Mouse (Mus musculus) thymus, adult 18-20 months (tissue): ENCODE data around the gene Atp5c1.

Experiments used
- DNase-seq, 2 experiments: peaks; one replicate each; pipeline ENCODE4 v3.0.0; 2022; ENCODE audit warnings: mixed read lengths in 2 of 2

The Atp5c1 gene

DNA sequence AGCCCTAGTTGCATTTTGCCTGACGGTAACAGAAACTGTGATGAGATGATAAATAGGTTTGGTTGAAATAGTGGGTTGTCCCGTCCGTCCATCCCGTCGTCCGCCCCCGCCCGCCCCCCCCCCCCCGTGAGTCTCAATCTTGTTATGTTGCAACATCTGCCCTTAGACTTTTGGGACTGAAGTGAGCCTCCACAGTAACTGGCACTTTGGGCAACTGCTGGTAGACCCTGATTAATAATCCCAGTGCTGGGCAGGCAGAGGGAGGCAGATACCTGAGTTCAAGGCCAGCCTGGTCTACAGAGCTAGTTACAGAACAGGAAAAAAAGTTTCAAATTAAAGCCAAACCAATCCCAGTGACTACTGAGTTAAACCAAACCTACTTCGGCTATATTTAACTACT, 30.9 kb downstream of the Atp5c1 start:
- no peak for DNase-seq

DNA sequence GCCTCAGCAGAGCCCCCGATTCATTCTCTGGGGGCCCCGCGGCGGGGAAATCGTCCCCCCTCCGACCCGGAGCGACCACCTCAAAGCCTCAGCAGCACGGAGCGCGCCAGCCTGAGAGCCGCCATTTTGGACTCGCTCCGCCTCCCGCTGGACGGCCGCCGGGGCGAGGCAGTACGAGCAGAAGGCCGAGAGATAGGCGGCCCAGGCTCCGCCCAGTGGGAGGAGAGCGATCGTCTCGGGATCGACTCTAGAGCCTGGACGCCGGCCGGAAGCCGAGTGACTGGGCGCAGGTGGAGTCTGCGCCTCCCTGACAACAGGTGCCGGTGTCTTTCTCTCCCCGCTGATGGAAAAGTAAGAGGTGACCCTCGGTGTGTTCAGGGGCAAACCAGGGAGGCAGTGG, 31.8 kb downstream of the Atp5c1 start, which contains the start of gene Taf3:
Taf3 (minus strand) TSS at position 136 of the 400 bp plus-strand sequence.
- peak; percentile 88 to 89 for DNase-seq

DNA sequence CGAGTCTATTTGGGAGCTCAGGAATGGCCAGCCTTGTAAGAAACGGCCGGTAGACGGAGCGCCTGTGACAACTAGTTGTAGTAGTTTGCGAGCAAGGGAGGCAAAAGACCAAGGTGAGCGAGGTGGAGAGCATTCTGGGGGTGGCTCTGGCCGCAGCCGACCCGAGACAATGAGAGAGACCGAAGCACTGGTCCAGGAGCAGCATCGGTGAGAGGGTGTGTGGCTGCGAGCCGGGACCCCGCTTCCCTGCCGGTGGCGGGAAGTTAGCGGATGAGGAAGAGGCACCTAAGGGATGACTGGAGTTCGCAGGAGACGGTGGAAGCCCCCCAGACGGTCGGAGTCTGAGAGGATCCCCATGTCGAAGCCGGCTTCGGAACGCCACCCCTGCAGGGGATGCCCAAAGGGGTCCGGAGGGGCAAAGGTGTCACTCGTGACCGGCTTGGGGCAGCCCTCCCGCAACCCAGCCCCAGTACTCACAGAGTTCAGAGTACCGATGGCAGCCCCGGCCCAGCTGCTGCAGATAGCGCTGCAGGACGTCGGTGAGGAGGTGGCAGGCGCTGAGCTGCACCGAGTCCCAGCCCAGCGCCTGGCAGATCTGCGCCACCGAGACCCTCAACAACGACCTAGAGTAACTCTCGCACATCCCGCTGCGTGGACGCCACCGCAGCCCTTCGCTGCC, 32.4 kb downstream of the Atp5c1 start:
- peak in 1 of 2 experiments; percentile 34 for DNase-seq

DNA sequence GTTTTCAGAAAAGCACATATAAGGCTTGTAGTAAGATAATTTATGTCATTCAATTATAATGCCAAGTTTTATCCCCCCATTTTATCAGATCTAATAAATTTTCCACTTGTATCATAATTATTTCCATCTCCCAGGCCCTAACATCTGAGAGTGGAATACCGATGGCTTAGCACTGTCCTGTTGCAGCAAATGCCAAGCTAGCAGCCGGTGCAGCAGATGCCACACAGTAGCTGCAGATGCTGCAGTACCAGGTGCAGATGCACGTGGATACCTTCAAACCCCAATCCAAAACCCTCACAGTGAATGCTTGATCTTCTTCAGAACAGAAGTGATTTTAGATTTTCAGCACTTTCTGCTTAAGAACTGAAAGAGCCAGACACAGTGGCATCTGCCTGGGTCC, 45.3 kb downstream of the Atp5c1 start:
- no peak for DNase-seq

DNA sequence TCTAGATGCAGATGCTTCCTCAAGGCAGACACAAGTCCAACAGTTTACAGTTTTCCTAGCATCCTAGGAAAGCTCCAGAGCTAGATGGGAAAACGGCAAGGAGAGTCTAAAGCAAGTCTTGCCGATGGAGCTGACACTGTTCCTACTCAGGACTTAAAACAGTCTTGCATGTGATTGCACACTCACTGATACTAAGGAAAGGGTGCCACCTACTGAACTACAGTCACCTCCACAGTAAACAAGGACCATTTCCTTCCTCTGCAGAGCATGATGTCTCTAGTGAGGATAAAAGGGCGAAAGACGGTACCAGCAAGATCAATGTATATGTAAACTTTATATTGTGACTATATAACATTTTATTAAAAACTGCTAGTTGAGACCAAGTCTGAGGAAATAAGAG, 46.6 kb downstream of the Atp5c1 start:
- DNase-seq: no peak

DNA sequence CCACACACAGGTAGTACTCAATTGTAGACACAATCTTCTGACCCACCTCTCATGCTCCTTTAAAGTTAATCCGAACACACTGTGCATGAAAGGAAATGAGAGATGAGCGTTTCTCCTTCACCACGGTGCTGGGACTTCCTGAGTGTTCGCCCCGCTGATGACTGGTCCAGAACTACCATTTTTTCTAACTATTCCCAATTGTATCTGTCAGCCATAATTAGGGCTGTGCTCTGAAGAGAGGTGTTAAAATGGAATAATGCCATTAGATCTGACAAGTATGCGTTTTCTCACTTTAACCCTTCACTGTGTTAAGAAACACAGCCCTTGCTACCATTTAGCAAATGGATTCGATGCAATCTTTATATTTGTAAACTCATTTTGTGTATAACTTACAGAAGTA, 50.6 kb downstream of the Atp5c1 start:
- DNase-seq: no peak

DNA sequence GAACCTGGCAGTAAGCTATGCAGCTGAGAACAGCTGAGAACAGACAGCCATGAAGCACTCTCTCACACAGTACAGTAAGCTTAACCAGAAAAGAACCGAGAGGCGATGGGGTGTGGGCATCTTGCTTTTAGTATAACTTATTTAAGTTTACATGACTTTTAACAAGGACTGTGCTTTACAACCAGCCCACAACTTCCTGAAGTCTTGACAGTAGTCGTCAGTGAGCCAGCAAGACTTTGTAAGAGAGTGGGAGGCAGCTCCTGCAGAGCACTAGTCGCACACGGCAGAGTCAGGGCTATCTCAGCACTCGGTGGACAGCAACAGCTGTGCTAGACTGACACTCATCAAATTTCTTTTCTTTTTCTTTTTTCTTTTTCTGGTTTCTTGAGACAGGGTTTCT, 56.0 kb downstream of the Atp5c1 start:
- DNase-seq: no peak

DNA sequence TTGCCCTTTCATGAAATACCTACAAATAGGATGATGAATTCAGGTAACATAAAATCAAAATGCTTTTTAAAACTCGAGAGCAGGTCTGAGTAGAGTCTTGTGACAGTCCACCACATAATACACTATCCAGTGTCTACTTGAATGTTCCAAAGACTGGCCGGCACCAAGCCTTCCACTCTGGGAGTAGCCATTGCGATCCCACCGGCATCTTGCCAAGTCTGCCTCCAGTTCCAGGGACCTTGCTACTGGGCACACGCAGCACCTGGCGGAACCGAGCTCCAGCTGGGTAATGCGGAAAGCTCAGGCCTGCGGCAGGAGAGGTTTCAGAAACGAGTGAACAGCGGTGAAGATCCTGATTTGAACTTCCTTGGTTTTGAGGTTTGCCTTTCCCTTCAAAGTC, 59.0 kb downstream of the Atp5c1 start:
- no peak for DNase-seq

DNA sequence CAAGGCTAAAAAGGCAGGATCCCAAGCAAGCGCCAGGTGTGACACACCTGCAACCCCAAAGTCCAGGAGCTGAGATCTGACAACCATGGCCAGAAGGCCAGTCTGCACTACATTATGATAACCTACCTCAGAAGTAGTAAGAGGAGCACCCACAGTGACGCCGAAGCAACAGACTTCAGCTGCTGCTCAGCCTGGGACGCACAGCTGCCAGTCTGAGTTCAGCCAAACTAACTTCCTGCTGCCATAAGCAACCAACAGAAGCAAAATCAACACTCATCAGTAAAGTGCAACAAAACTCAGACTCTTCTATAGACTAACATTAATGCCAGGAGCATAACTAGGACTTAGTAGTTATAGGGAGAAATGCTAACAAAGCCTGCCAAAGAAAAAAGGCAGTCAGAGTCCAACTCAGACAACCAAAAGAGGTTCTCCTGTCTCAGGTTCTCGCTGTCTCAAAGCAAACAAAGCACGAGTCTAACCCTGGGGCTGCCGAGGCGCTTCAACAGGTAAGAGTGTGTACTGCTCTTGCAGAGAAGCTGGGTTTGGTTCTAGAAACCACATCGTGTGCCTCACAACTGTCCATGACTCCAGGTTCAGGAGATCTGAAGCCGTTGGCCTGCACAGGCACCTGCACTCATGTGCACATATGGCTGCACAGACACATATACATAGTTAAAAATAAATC, 65.2 kb downstream of the Atp5c1 start:
- DNase-seq: peak; percentile 21 to 27

DNA sequence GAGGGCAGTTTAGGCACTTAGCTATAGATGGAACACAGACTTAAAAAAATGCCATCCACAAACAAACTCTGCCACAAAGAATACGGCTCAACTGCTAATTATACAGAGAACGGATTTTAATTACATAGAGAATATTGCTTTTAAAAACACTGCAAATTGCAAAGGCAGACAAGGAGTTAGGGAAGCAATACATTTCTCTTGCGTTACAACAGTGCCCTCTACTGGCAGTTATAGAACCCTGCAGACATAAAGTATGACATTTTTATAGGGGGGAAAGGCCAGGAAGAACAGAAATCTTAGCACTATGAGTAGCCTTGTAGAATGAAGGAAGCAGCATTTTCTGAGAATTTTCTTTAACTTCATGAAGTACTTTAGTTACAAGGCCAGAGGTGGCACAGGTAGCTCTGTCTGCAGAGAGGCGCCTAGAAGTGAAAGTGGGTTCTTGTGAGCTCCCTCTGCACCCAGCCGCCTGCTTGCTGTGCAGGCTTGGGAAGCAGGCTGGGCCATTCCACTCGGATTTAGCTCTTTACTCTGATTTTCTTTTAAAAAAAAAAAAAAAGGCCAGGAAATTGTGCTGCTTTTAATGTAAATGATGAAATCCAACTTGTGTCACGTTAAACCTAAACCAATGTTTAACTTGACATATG, 69.9 kb downstream of the Atp5c1 start:
- DNase-seq: no peak

DNA sequence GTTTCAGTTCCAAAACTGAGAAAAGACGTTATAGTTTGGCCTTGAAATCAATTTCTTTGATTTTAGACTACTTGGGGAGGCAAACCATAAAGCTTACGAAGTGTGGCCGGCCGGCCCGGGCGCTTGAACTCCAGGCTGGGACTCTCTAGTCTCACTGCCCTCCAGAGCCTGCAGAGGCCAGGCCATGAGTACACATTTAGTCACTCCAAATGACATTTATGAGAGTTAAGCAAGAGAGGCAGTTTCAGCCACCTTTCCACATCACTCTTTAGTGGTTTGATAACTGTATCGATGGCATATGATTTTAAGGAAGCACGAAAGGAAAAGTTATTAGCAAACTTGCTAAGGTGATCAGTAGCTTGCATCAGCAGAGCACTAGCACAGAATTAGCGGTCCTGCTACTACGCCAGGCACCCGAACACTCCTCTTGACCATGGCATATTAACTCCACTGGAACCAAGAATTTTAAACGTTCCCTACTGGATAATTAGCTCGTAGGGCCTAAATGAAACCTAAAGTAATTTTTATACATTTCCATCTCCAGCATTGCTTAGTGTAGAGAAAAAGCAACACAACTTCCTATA, 70.5 kb downstream of the Atp5c1 start:
- no peak for DNase-seq

DNA sequence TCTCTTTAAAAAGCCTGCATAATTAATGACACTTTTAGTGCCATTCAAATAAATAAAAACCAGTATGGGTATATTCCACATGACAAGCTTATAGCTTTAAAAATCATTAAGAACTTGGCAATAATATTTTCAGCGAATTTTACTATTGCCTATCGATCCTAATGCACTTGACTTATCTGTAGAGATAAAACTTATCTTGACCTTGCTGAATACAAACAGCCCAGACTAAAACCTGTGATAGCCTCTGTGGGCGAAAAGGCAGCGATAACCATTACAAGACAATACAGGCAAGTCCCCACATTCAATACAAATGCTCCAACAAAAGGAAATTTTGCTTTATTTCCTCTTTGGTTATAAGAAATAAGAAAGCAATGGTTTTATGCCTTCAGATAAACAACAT, 71.7 kb downstream of the Atp5c1 start:
- no peak for DNase-seq
